Mouse (Mus musculus) layer of hippocampus, adult 6 months (tissue): ENCODE data around the gene Batf3. TPM values are rescaled to one million over a fixed set of nuclear protein-coding genes. Genes with fewer than 3 reads are reported as not detected.

ENCODE experiments used
- long read RNA-seq, 2 experiments: library from polyadenylated mRNA; unstranded; transcript quantifications; one replicate each; pipeline ENCODE4 v2.0.0; 2019 to 2020
- polyA plus RNA-seq: library from polyadenylated mRNA; unstranded; fragments of <200 nt; fragmentation: Nextera tagmentation; gene quantifications from 2 replicates; pipeline ENCODE4 v1.2.3, GENCODE M21; 2021

Gene Batf3
- 3.1 and 4.5 TPM in 2 replicates for polyA plus RNA-seq
- long read RNA-seq, experiment 1, partial matches to known transcripts = 0 of 1 reads
- long read RNA-seq, experiment 1, other reads (novel, unspliced or antisense) = 1 of 1 reads
- long read RNA-seq, experiment 2, partial matches to known transcripts = 0 of 1 reads
- long read RNA-seq, experiment 2, other reads (novel, unspliced or antisense) = 0 of 1 reads

GRCm38 (mm10) chr1:191097802-191098747, at the start of gene Batf3:
Gene Batf3 (plus strand): TSS chr1:191097847.

GRCm38 (mm10) chr1:191062781-191063485, 34.7 kb upstream of the Batf3 start, which contains the start of the genes Tatdn3 and Nsl1:
Gene Tatdn3 (minus strand): TSS chr1:191062932.
Gene Nsl1 (plus strand): TSS chr1:191063012.

Other genes with a start within 250 kb of the Batf3 start
- gene Rps6kc1, start 186.1 kb upstream of the Batf3 start, polyA plus RNA-seq = 12.1 and 13.6 TPM in 2 replicates
- gene Angel2, start 172.7 kb upstream of the Batf3 start, polyA plus RNA-seq = 26.2 and 28.6 TPM in 2 replicates
- 0.41 and 0.51 TPM in 2 replicates for gene Vash2, start 118.6 kb upstream of the Batf3 start, polyA plus RNA-seq
- 1.6 and 2.0 TPM in 2 replicates for gene Flvcr1, start 71.7 kb upstream of the Batf3 start, polyA plus RNA-seq
- gene Spata45, start 61.2 kb upstream of the Batf3 start, polyA plus RNA-seq = 0.84 TPM in 1 of 2 replicates, not detected in the other
- gene Tatdn3, start 34.9 kb upstream of the Batf3 start, polyA plus RNA-seq = 6.5 and 7.0 TPM in 2 replicates
- gene Nsl1, start 34.8 kb upstream of the Batf3 start, polyA plus RNA-seq = 0.15 and 0.31 TPM in 2 replicates
- gene Fam71a, start 67.0 kb downstream of the Batf3 start, polyA plus RNA-seq = not detected in 2 replicates
- 0.53 and 0.97 TPM in 2 replicates for gene Atf3, start 120.2 kb downstream of the Batf3 start, polyA plus RNA-seq
- 390 and 414 TPM in 2 replicates for gene Nenf, start 220.3 kb downstream of the Batf3 start, polyA plus RNA-seq
- 7.3 and 7.8 TPM in 2 replicates for gene Tmem206, start 228.1 kb downstream of the Batf3 start, polyA plus RNA-seq